Mouse (Mus musculus) limb, embryonic 12.5 days (tissue): ENCODE data around the gene Rreb1. TPM values are rescaled to one million over a fixed set of nuclear protein-coding genes. Genes with fewer than 3 reads are reported as not detected.
A peak's percentile ranks its signal among the peaks of the same experiment; 100 is the strongest.

Experiments
- ATAC-seq: fragments of 200-750 bp; cut with Nextera tagmentation; 2 replicates; pipeline ENCODE4 v1.8.0; 2017; ENCODE audit warnings: low read depth, moderate TSS enrichment; ENCODE audit not compliant: insufficient number of reproducible peaks, insufficient read depth, low FRiP score, low TSS enrichment
- H3K27ac ChIP-seq: fragments of 300-500 bp; sonication (generic); 2 replicates; pipeline ENCODE4 v1.5.1; 2016; ENCODE audit warnings: mild to moderate bottlenecking, moderate library complexity
- H3K27me3 ChIP-seq: fragments of 300-500 bp; sonication (generic); 2 replicates; pipeline ENCODE4 v1.6.1; 2016; ENCODE audit warnings: mild to moderate bottlenecking, moderate library complexity
- H3K36me3 ChIP-seq: fragments of 300-500 bp; sonication (generic); 2 replicates; pipeline ENCODE4 v1.6.1; 2016; ENCODE audit warnings: mild to moderate bottlenecking, moderate library complexity
- H3K4me1 ChIP-seq: fragments of 300-500 bp; sonication (generic); replicated peaks from 2 replicates; pipeline ENCODE4 v1.6.1; 2016
- H3K4me2 ChIP-seq: fragments of 300-500 bp; sonication (generic); 2 replicates; pipeline ENCODE4 v1.6.1; 2016; ENCODE audit warnings: mild to moderate bottlenecking, moderate library complexity
- H3K4me3 ChIP-seq: fragments of 300-500 bp; sonication (generic); replicated peaks from 2 replicates; pipeline ENCODE4 v1.5.1; 2016; ENCODE audit warnings: mild to moderate bottlenecking
- H3K9ac ChIP-seq: fragments of 300-500 bp; sonication (generic); replicated peaks from 2 replicates; pipeline ENCODE4 v1.6.1; 2016; ENCODE audit warnings: mild to moderate bottlenecking, moderate library complexity
- H3K9me3 ChIP-seq: fragments of 300-500 bp; sonication (generic); 2 replicates; pipeline ENCODE4 v1.6.1; 2016; ENCODE audit warnings: mild to moderate bottlenecking, moderate library complexity
- WGBS: fragments of 180-500 bp; shearing (Covaris S2); methylation state at CpG from one replicate; pipeline ENCODE4 v1.1.7; 2016; 5-methylcytosine and 5-hydroxymethylcytosine counted together
- polyA plus RNA-seq: library from polyadenylated mRNA; unstranded; fragments of >200 nt; fragmentation: Nextera tagmentation; extraction: Ambion mirVana; gene quantifications from 2 replicates; pipeline ENCODE4 v1.2.1, GENCODE M21; 2016

Gene Rreb1
- polyA plus RNA-seq, 1 experiment from 2014 or later, result 7.7 TPM

DNA sequence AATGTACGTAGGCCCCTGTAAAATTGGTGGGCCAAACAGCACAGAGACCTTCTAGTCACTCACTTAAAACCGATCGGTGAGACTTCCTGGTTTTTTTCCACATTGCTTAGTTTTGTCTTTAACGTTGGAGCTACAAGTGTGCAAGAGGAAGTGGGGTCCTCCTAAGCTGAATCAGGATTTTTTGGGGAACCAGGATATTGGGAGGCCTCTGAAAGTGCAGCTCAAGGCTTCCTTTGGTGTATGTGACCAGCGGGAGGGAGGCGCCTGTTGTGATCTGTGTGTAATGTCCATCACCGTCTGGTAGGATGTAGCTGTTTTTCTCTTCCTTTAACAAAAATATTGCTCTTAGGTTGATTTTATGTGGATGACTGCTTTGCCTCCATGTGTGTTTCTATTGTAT, 67.4 kb downstream of the Rreb1 start:
- H3K9me3 ChIP-seq, result no peaks in the 10 kb centered on the region
- WGBS, result 67% methylated on average over 7 of the region's 7 CpGs
- H3K4me2 ChIP-seq, result no peak overlapping the region
- H3K27ac ChIP-seq, result 0 out of 2 replicates have a peak overlapping the region, but pooled peaks have one; percentile 37
- ATAC-seq, result no peak
- H3K9ac ChIP-seq, result no peak overlapping the region
- no peaks in the 10 kb centered on the region for H3K36me3 ChIP-seq
- peaks cover 23% of the 10 kb centered on the region for H3K4me1 ChIP-seq
- H3K27me3 ChIP-seq, result no peaks in the 10 kb centered on the region
- no peak overlapping the region for H3K4me3 ChIP-seq

DNA sequence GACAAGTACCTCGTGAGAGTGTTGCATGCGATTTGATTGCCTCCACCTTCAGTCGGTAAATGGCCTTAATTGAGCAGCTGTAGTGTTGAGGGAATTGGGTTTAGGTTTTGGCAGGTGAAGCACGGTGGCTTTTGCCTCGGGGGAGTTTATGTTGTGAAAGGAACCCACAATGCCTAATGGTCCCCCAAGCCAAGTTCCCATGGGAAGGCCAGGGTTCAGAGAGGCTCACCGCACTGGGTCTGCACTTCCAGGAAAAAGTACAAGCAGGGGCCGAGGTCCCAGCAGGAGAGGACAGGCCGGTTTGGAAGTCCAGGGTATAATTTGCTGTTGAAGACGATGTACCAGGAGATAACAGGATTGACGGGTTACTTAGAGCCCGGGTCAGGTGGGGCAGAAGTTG, 68.3 kb downstream of the Rreb1 start:
- Histone ChIP-seq H3K27ac (no peak overlapping the region), H3K4me3 (no peak overlapping the region), H3K4me1 (peaks cover 23% of the 10 kb centered on the region), H3K36me3 (no peaks in the 10 kb centered on the region), H3K9me3 (no peaks in the 10 kb centered on the region), H3K27me3 (no peaks in the 10 kb centered on the region), H3K9ac (no peak overlapping the region), H3K4me2 (no peak overlapping the region)
- no peak for ATAC-seq
- WGBS, result 73% methylated on average over 11 of the region's 11 CpGs

- Histone ChIP-seq H3K27ac (no peak overlapping the region), H3K4me1 (peaks cover 23% of the 10 kb centered on the region)
- 77% methylated on average over 9 of the region's 9 CpGs for WGBS
These were observed 68.9 kb downstream of the Rreb1 start for GRCm38 (mm10) chr13:37846962-37847570.

DNA sequence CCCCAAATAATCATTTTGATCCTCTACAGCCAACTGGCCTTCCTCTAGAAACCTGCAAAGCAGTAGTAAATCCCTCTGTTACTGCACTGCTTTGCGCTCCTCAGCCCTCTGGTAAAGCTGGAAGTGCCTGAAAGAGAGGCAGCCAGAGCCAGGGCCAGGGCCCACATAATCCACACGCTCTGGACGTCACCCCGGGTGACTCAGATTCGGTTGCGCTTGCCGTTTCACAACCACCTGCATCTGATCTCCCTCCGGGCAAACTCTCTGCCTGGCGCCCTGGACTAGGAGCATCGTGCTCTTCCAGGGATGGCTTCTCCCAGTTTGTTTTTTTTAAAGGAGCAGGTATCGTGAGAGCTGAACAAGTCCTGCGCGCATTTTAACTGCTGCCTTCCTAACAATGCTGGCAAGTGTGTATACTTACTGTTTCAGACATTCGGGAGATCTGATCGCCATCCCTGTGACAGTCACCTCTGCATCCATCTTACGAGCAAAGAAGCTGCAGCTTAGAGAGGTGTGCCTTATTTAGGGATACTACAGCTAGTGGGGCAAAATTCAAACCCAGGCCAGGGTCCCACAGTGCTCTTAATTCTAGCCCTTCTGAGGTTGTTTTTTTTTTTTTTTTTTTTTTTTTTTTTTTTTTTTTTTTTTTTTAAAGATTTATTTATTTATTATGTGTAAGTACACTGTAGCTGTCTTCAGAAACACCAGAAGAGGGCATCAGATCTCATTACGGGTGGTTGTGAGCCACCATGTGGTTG, 69.6 kb downstream of the Rreb1 start:
- no peaks in the 10 kb centered on the region for H3K9me3 ChIP-seq
- no peaks in the 10 kb centered on the region for H3K36me3 ChIP-seq
- no peak overlapping the region for H3K4me2 ChIP-seq
- H3K9ac ChIP-seq, result no peak overlapping the region
- H3K4me3 ChIP-seq, result no peak overlapping the region
- H3K27me3 ChIP-seq, result no peaks in the 10 kb centered on the region
- no peak overlapping the region for H3K27ac ChIP-seq
- H3K4me1 ChIP-seq, result peaks cover 25% of the 10 kb centered on the region
- ATAC-seq, result no peak
- 62% methylated on average over 17 of the region's 17 CpGs for WGBS

More at GRCm38 (mm10) chr13:37846962-37847570, 68.9 kb downstream of the Rreb1 start:
- no peaks in the 10 kb centered on the region for H3K27me3 ChIP-seq
- no peak overlapping the region for H3K4me3 ChIP-seq
- no peak overlapping the region for H3K9ac ChIP-seq
- no peak overlapping the region for H3K4me2 ChIP-seq
- ATAC-seq, result no peak
- H3K36me3 ChIP-seq, result no peaks in the 10 kb centered on the region
- H3K9me3 ChIP-seq, result no peaks in the 10 kb centered on the region

GRCm38 (mm10) chr13:37848438-37848837, 70.2 kb downstream of the Rreb1 start:
- Histone ChIP-seq H3K9me3 (no peaks in the 10 kb centered on the region), H3K4me1 (peaks cover 32% of the 10 kb centered on the region), H3K27ac (no peak overlapping the region), H3K27me3 (no peaks in the 10 kb centered on the region), H3K4me3 (no peak overlapping the region), H3K36me3 (no peaks in the 10 kb centered on the region), H3K4me2 (no peak overlapping the region), H3K9ac (no peak overlapping the region)
- ATAC-seq, result no peak
- 79% methylated on average over 5 of the region's 5 CpGs for WGBS

GRCm38 (mm10) chr13:37851617-37852016, 73.4 kb downstream of the Rreb1 start:
- no peak overlapping the region for H3K4me3 ChIP-seq
- 83% methylated on average over 5 of the region's 5 CpGs for WGBS
- H3K4me2 ChIP-seq, result no peak overlapping the region
- peaks cover 32% of the 10 kb centered on the region for H3K4me1 ChIP-seq
- no peaks in the 10 kb centered on the region for H3K27me3 ChIP-seq
- H3K36me3 ChIP-seq, result no peaks in the 10 kb centered on the region
- no peaks in the 10 kb centered on the region for H3K9me3 ChIP-seq
- no peak for ATAC-seq
- no peak overlapping the region for H3K27ac ChIP-seq
- no peak overlapping the region for H3K9ac ChIP-seq

GRCm38 (mm10) chr13:37852850-37853249, 74.7 kb downstream of the Rreb1 start:
- Histone ChIP-seq H3K36me3 (no peaks in the 10 kb centered on the region), H3K9me3 (no peaks in the 10 kb centered on the region), H3K9ac (no peak overlapping the region), H3K4me2 (no peak overlapping the region), H3K27me3 (no peaks in the 10 kb centered on the region), H3K27ac (no peak overlapping the region), H3K4me1 (peaks cover 30% of the 10 kb centered on the region), H3K4me3 (no peak overlapping the region)
- ATAC-seq, result no peak
- WGBS, result 67% methylated on average over 3 of the region's 3 CpGs

DNA sequence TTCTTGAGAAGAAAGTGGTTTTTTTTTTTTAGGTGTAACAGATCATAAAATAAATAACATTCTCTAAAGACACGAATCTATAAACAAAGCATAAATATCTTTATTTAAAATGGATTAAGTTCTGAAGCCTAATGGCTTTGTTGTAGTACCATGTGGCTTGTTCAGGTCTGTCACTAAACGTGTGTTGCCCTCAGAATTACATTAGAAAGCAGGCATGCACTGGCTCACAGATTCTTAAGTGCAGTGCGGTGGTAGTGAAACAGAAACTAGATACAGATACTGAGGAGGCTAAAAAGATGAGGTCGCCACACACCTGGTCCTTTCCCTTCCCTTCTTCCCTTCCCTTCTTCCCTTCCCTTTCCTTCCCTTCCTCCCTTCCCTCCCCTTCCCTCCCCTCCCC, 75.2 kb downstream of the Rreb1 start:
- Histone ChIP-seq H3K9me3 (no peaks in the 10 kb centered on the region), H3K27ac (no peak overlapping the region), H3K27me3 (no peaks in the 10 kb centered on the region), H3K4me2 (no peak overlapping the region), H3K36me3 (no peaks in the 10 kb centered on the region), H3K4me3 (no peak overlapping the region), H3K4me1 (peaks cover 35% of the 10 kb centered on the region), H3K9ac (no peak overlapping the region)
- 48% methylated on average over 4 of the region's 4 CpGs for WGBS
- no peak for ATAC-seq

DNA sequence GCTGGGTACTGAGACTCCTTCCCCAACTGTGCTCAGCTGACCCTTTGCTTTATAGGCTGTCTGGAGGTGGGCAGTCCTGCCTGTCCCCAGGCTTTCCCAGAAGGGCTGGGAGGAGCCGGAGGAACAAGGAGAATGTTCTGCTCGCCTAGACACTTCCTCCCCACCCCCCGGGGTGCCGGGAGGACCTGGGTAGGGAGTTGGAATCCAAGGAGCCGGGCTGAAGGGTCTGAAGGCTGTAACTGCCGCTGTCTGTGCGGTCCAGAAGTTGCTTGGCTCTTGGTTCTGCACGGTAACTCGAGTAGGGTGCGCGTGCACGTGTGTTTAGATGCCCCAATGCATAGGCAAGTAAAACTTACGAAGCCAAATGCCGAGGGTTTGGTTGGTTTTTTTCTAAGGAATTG, 75.8 kb downstream of the Rreb1 start:
- no peaks in the 10 kb centered on the region for H3K27me3 ChIP-seq
- WGBS, result under 1% methylated on average over 14 of the region's 14 CpGs
- no peaks in the 10 kb centered on the region for H3K36me3 ChIP-seq
- peaks cover 39% of the 10 kb centered on the region for H3K4me1 ChIP-seq
- peak overlapping the region; percentile 64 for H3K4me2 ChIP-seq
- no peaks in the 10 kb centered on the region for H3K9me3 ChIP-seq
- H3K27ac ChIP-seq, result peak overlapping the region; percentile 66; the same call in 1 of the 2 replicates
- ATAC-seq, result no peak
- peak overlapping the region; percentile 47; the same call in 1 of the 2 replicates for H3K9ac ChIP-seq
- peak overlapping the region; percentile 31 for H3K4me3 ChIP-seq

GRCm38 (mm10) chr13:37854455-37855220, 76.4 kb downstream of the Rreb1 start:
- H3K9me3 ChIP-seq, result no peaks in the 10 kb centered on the region
- H3K4me1 ChIP-seq, result peaks cover 41% of the 10 kb centered on the region
- peak overlapping the region; percentile 31 for H3K4me3 ChIP-seq
- H3K9ac ChIP-seq, result no peak overlapping the region
- H3K27me3 ChIP-seq, result no peaks in the 10 kb centered on the region
- peak overlapping the region; percentile 19; the same call in 1 of the 2 replicates for H3K27ac ChIP-seq
- no peak for ATAC-seq
- H3K36me3 ChIP-seq, result no peaks in the 10 kb centered on the region
- WGBS, result 19% methylated on average over 14 of the region's 14 CpGs
- H3K4me2 ChIP-seq, result peak overlapping the region; percentile 64

DNA sequence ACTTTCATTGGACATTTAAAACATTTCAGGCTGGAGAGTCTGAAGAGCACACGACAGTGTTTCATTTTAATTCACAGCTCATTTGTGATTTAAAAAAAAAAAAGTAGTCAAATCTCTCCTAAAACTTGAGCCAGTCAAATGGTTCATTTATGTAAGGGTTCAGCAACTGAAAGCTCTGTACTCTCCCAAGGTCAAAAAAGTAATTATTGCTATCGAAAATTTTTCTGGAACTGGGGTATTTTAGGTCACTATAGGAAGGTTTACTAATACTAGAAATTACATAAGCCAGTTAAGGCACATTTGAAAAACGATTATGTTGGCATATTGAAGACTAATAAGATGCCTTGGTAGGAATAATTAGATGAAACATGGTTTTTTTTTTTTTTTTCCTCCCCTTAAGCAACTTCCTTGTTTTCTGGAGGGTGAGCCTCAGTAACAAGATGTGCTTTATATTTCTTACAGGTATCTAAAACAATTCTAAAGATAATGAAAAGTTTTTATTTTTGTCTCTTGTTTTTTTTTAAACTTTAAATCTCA, 77.1 kb downstream of the Rreb1 start:
- H3K4me1 ChIP-seq, result peaks cover 42% of the 10 kb centered on the region
- no peaks in the 10 kb centered on the region for H3K27me3 ChIP-seq
- H3K4me3 ChIP-seq, result no peak overlapping the region
- no peaks in the 10 kb centered on the region for H3K36me3 ChIP-seq
- H3K9ac ChIP-seq, result no peak overlapping the region
- no peak overlapping the region for H3K4me2 ChIP-seq
- no peaks in the 10 kb centered on the region for H3K9me3 ChIP-seq
- no peak for ATAC-seq
- H3K27ac ChIP-seq, result no peak overlapping the region
- 63% methylated on average over 3 of the region's 3 CpGs for WGBS
